Mouse (Mus musculus): ENCODE data around the gene Fam196b. TPM values are rescaled to one million over a fixed set of nuclear protein-coding genes. Genes with fewer than 3 reads are reported as not detected.

Gene Fam196b
- polyA plus RNA-seq, 1 experiment from 2014 or later = 0.37 TPM

DNA sequence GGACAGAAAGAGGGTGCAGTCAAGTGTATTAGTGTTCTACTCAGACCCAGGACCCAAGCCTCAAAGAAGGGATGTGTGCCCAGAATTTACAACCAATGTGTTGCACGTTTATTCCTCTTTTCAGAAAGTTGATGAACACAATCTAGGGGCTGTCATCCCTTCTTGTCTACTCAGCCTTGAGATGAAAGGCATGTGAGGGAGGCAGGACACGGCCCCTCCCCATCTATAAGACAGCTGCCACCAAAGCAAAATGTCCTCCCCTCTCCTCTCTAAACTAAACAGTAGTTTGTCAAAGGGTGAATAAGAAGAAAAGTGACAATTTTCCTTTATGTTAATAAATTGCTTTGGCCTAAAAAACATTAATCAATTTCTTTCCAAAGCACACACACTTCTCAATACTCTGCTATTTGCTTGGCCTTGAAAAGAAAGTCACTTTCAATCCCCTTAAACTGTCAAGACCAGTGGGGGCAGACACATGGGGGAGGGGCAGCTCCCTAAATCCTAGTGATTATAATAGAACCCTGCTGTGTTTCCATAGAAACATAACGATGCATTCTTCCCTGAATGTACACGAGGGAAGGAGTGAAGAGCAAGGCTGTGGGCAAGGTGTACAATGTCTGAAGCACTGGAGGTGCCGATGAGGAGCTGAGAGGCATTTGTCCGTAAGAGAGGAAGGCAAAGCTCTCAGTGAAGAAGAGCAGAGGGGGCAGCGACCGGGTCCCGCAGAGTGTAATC is 101.4 kb downstream of the Fam196b start:
- no peaks in the 10 kb centered on the region for H3K4me1 ChIP-seq (ENCODE audit: control insufficient read depth, insufficient read depth, low read length)
- WGBS = 34% methylated on average over 9 of the region's 9 CpGs
- H3K4me2 ChIP-seq (ENCODE audit: low read depth, low read length) = no peak overlapping the region
- no peaks in the 10 kb centered on the region for H3K36me3 ChIP-seq (ENCODE audit: control insufficient read depth, insufficient read depth, low read length)
- no peak overlapping the region for H3K4me3 ChIP-seq (replicated peaks; ENCODE audit: low read length)
- ATAC-seq (ENCODE audit: insufficient read depth, low FRiP score) = no peak
- H3K9ac ChIP-seq (ENCODE audit: low read length) = no peak overlapping the region
- no peak overlapping the region for H3K27ac ChIP-seq (ENCODE audit: low read length)
- H3K27me3 ChIP-seq (ENCODE audit: control insufficient read depth, insufficient read depth, low read length) = no peaks in the 10 kb centered on the region
- no peaks in the 10 kb centered on the region for H3K9me3 ChIP-seq (replicated peaks; ENCODE audit: control insufficient read depth, low read length)

DNA sequence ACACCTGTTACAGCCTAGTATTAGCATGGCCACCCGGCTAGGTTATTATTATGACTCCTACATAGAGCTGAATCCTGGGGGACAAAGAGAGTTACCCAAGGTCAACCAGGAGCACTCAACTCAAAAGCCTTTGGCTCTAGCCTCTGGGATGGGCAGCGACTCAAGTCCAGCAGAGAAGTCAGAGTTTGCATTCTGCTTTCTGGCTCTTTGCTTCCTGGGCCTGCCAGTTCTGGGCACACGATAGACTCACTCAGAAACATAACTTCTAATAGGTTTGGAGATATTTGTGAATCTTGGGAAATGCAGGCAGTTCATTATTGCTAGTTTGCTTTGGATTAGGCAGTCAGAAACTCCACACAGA is 102.0 kb downstream of the Fam196b start:
- WGBS = 70% methylated on average over 3 of the region's 3 CpGs
- Histone ChIP-seq H3K9me3 (replicated peaks; ENCODE audit: control insufficient read depth, low read length) (no peaks in the 10 kb centered on the region), H3K27ac (ENCODE audit: low read length) (no peak overlapping the region), H3K4me1 (ENCODE audit: control insufficient read depth, insufficient read depth, low read length) (no peaks in the 10 kb centered on the region), H3K9ac (ENCODE audit: low read length) (no peak overlapping the region), H3K4me2 (ENCODE audit: low read depth, low read length) (no peak overlapping the region), H3K4me3 (replicated peaks; ENCODE audit: low read length) (no peak overlapping the region), H3K27me3 (ENCODE audit: control insufficient read depth, insufficient read depth, low read length) (no peaks in the 10 kb centered on the region), H3K36me3 (ENCODE audit: control insufficient read depth, insufficient read depth, low read length) (no peaks in the 10 kb centered on the region)
- no peak for ATAC-seq (ENCODE audit: insufficient read depth, low FRiP score)

DNA sequence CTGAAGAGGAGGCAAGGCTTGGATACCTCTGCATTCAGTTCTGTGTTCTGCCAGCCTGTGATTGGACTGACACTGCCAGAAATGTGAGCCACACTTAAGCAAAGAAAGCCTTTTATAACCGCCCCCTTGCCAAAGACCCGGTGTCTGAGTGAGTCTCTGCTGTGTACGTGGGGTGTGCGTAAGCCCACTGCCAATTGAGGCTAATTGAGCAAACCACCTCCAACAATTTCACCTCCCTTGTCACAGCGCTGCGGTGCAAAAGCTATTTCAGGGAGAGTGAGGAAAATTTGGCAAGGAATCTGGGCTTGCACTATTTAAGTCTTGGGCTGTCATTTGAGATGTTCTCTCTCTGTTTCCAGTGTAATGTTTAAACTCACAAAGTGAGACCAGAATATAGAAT is 106.4 kb downstream of the Fam196b start:
- 48% methylated on average over 6 of the region's 6 CpGs for WGBS
- no peaks in the 10 kb centered on the region for H3K27me3 ChIP-seq (ENCODE audit: control insufficient read depth, insufficient read depth, low read length)
- H3K4me1 ChIP-seq (ENCODE audit: control insufficient read depth, insufficient read depth, low read length) = no peaks in the 10 kb centered on the region
- no peak overlapping the region for H3K4me2 ChIP-seq (ENCODE audit: low read depth, low read length)
- no peak overlapping the region for H3K9ac ChIP-seq (ENCODE audit: low read length)
- H3K36me3 ChIP-seq (ENCODE audit: control insufficient read depth, insufficient read depth, low read length) = no peaks in the 10 kb centered on the region
- no peak overlapping the region for H3K27ac ChIP-seq (ENCODE audit: low read length)
- ATAC-seq (ENCODE audit: insufficient read depth, low FRiP score) = no peak
- no peak overlapping the region for H3K4me3 ChIP-seq (replicated peaks; ENCODE audit: low read length)
- no peaks in the 10 kb centered on the region for H3K9me3 ChIP-seq (replicated peaks; ENCODE audit: control insufficient read depth, low read length)

DNA sequence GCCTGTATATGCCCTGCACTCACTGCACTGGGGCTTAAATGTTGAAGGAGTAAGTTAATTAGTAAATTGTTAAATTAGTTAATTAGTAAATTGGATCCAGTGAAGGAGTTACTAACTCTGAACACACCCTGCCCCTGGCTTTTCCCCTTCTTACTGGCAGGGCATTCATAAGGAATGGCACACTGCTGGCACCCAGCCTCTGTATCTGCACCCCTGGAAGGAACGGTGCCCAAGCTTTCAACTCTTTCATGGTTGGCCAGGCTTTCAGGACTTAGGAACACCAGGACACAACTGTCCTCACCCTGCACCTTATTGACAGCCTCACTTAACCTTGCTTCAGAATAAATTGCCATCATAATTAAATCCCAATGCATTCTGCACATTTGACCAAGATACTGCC is 109.9 kb downstream of the Fam196b start:
- Histone ChIP-seq H3K27me3 (ENCODE audit: control insufficient read depth, insufficient read depth, low read length) (no peaks in the 10 kb centered on the region), H3K4me3 (replicated peaks; ENCODE audit: low read length) (no peak overlapping the region)
- WGBS = 86% methylated on average over 1 of the region's 1 CpGs

DNA sequence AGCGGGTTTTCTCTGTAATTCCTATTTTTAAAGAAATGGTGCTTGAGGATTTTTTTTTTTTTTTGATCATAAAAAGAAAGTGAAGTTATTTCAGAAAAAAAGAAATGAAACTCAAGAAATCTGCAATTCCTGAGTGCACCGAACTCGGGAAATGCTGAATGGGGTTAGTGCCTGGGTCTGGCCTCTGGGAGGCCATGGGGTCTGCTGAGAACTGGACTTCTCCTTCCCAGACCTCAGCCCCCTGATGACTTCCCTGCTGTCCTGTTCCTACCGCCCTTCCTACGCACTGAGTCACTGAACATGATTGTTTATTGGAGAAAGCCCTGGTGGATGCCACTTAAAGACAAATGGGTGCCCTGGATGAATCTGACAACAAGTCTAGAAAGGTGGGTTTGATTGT is 112.6 kb downstream of the Fam196b start:
- no peak for ATAC-seq (ENCODE audit: insufficient read depth, low FRiP score)
- 73% methylated on average over 5 of the region's 5 CpGs for WGBS
- no peaks in the 10 kb centered on the region for H3K27me3 ChIP-seq (ENCODE audit: control insufficient read depth, insufficient read depth, low read length)

More for the DNA sequence above, 109.9 kb downstream of the Fam196b start:
- no peak for ATAC-seq (ENCODE audit: insufficient read depth, low FRiP score)
- Histone ChIP-seq H3K9me3 (replicated peaks; ENCODE audit: control insufficient read depth, low read length) (no peaks in the 10 kb centered on the region), H3K4me1 (ENCODE audit: control insufficient read depth, insufficient read depth, low read length) (no peaks in the 10 kb centered on the region), H3K4me2 (ENCODE audit: low read depth, low read length) (no peak overlapping the region), H3K36me3 (ENCODE audit: control insufficient read depth, insufficient read depth, low read length) (no peaks in the 10 kb centered on the region), H3K27ac (ENCODE audit: low read length) (no peak overlapping the region), H3K9ac (ENCODE audit: low read length) (no peak overlapping the region)

GRCm38 (mm10) chr11:34430940-34431339 is 116.3 kb downstream of the Fam196b start:
- WGBS = 62% methylated on average over 4 of the region's 4 CpGs
- H3K9ac ChIP-seq (ENCODE audit: low read length) = no peak overlapping the region
- H3K4me2 ChIP-seq (ENCODE audit: low read depth, low read length) = no peak overlapping the region
- H3K27ac ChIP-seq (ENCODE audit: low read length) = no peak overlapping the region
- H3K4me1 ChIP-seq (ENCODE audit: control insufficient read depth, insufficient read depth, low read length) = no peaks in the 10 kb centered on the region
- no peaks in the 10 kb centered on the region for H3K36me3 ChIP-seq (ENCODE audit: control insufficient read depth, insufficient read depth, low read length)
- no peaks in the 10 kb centered on the region for H3K27me3 ChIP-seq (ENCODE audit: control insufficient read depth, insufficient read depth, low read length)
- no peak for ATAC-seq (ENCODE audit: insufficient read depth, low FRiP score)
- no peaks in the 10 kb centered on the region for H3K9me3 ChIP-seq (replicated peaks; ENCODE audit: control insufficient read depth, low read length)
- H3K4me3 ChIP-seq (replicated peaks; ENCODE audit: low read length) = no peak overlapping the region

More for the DNA sequence above, 112.6 kb downstream of the Fam196b start:
- H3K4me3 ChIP-seq (replicated peaks; ENCODE audit: low read length) = no peak overlapping the region
- no peaks in the 10 kb centered on the region for H3K9me3 ChIP-seq (replicated peaks; ENCODE audit: control insufficient read depth, low read length)
- no peaks in the 10 kb centered on the region for H3K36me3 ChIP-seq (ENCODE audit: control insufficient read depth, insufficient read depth, low read length)
- H3K4me1 ChIP-seq (ENCODE audit: control insufficient read depth, insufficient read depth, low read length) = no peaks in the 10 kb centered on the region
- no peak overlapping the region for H3K27ac ChIP-seq (ENCODE audit: low read length)
- no peak overlapping the region for H3K4me2 ChIP-seq (ENCODE audit: low read depth, low read length)
- no peak overlapping the region for H3K9ac ChIP-seq (ENCODE audit: low read length)

GRCm38 (mm10) chr11:34431371-34431770 is 116.7 kb downstream of the Fam196b start:
- no peaks in the 10 kb centered on the region for H3K36me3 ChIP-seq (ENCODE audit: control insufficient read depth, insufficient read depth, low read length)
- H3K27me3 ChIP-seq (ENCODE audit: control insufficient read depth, insufficient read depth, low read length) = no peaks in the 10 kb centered on the region
- WGBS = 54% methylated on average over 5 of the region's 5 CpGs

GRCm38 (mm10) chr11:34431978-34432377 is 117.4 kb downstream of the Fam196b start:
- Histone ChIP-seq H3K4me3 (replicated peaks; ENCODE audit: low read length) (no peak overlapping the region), H3K9me3 (replicated peaks; ENCODE audit: control insufficient read depth, low read length) (no peaks in the 10 kb centered on the region), H3K4me1 (ENCODE audit: control insufficient read depth, insufficient read depth, low read length) (no peaks in the 10 kb centered on the region), H3K9ac (ENCODE audit: low read length) (no peak overlapping the region), H3K36me3 (ENCODE audit: control insufficient read depth, insufficient read depth, low read length) (no peaks in the 10 kb centered on the region), H3K27me3 (ENCODE audit: control insufficient read depth, insufficient read depth, low read length) (no peaks in the 10 kb centered on the region), H3K4me2 (ENCODE audit: low read depth, low read length) (no peak overlapping the region), H3K27ac (ENCODE audit: low read length) (no peak overlapping the region)
- WGBS = 75% methylated on average over 2 of the region's 2 CpGs
- ATAC-seq (ENCODE audit: insufficient read depth, low FRiP score) = no peak

More at GRCm38 (mm10) chr11:34431371-34431770, 116.7 kb downstream of the Fam196b start:
- ATAC-seq (ENCODE audit: insufficient read depth, low FRiP score) = no peak
- no peak overlapping the region for H3K4me3 ChIP-seq (replicated peaks; ENCODE audit: low read length)
- no peak overlapping the region for H3K9ac ChIP-seq (ENCODE audit: low read length)
- H3K4me1 ChIP-seq (ENCODE audit: control insufficient read depth, insufficient read depth, low read length) = no peaks in the 10 kb centered on the region
- no peak overlapping the region for H3K4me2 ChIP-seq (ENCODE audit: low read depth, low read length)
- no peaks in the 10 kb centered on the region for H3K9me3 ChIP-seq (replicated peaks; ENCODE audit: control insufficient read depth, low read length)
- H3K27ac ChIP-seq (ENCODE audit: low read length) = no peak overlapping the region

- Histone ChIP-seq H3K27me3 (ENCODE audit: control insufficient read depth, insufficient read depth, low read length) (no peaks in the 10 kb centered on the region), H3K4me1 (ENCODE audit: control insufficient read depth, insufficient read depth, low read length) (no peaks in the 10 kb centered on the region), H3K36me3 (ENCODE audit: control insufficient read depth, insufficient read depth, low read length) (no peaks in the 10 kb centered on the region), H3K27ac (ENCODE audit: low read length) (no peak overlapping the region), H3K9me3 (replicated peaks; ENCODE audit: control insufficient read depth, low read length) (no peaks in the 10 kb centered on the region), H3K9ac (ENCODE audit: low read length) (no peak overlapping the region), H3K4me3 (replicated peaks; ENCODE audit: low read length) (no peak overlapping the region), H3K4me2 (ENCODE audit: low read depth, low read length) (no peak overlapping the region)
- ATAC-seq (ENCODE audit: insufficient read depth, low FRiP score) = no peak
- WGBS = 69% methylated on average over 1 of the region's 1 CpGs
These were observed 122.8 kb downstream of the Fam196b start for GRCm38 (mm10) chr11:34437446-34437845.
